Mouse (Mus musculus) thymus, postnatal 36 days (tissue): ENCODE data around the gene Epha6.

Source experiments
- DNase-seq, 2 experiments: peaks; one replicate each; pipeline ENCODE4 v3.0.0; 2022; ENCODE audit warnings: mixed read lengths in 2 of 2

Gene Epha6

DNA sequence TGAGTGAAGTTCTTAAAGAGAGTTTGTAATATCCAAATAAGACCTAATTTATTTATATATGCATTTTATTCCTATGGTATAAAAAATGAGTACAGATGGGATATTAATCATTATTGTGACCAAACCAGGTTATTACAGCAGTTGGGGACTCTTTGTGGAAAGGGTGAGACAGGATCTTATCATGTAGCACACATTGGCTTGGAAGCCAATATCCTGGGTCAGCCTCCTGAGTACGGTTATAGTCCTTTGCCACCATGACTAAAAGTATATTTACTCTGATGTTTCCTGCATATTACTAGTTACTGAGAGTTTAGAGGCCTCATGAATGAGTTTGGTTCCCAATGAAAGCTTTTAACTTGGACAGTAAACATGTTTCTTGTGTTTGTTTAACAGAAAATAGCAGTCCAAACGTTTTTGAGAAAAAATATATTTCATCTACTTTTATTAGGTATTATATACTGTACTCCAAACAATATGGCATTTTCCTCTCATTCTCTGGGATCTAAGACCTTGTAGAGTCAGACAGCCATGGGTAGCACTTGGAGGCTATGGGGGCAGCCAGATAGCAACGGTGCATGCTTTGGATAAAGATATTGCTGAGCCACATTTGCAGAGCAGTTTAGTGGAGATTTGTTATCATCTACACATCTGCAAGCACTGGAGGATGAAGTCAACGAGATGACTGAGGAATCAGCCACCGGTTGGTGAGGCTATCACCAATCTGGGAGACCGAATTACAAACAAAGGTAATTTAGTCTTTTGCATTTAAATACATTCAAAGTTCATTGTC, 340.4 kb downstream of the Epha6 start:
- no peak for DNase-seq

- DNase-seq, result no peak
Measured at GRCm38 (mm10) chr16:60258151-60258635, 347.1 kb downstream of the Epha6 start.

DNA sequence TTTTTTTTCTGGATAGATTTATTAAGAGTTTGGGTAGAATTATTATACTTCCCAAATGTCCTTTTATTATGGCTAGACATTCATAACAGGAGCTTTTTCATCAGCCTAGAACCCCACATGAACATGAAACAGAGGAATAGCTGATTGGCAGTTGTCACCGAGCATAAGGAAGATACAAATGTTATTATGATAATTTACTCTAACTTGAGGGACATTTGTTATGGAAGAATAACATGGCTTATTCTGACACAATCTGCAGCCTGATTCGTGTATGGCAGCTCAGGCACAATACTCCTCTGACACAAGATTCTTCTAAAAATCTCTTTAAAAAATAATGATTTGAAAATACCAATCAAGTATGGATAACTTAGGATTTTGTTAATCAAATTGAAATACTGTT, 347.7 kb downstream of the Epha6 start:
- DNase-seq, result no peak

- no peak for DNase-seq
Measured at GRCm38 (mm10) chr16:60257044-60257443, 348.3 kb downstream of the Epha6 start.

GRCm38 (mm10) chr16:60239356-60240190, 365.8 kb downstream of the Epha6 start:
- no peak for DNase-seq

DNA sequence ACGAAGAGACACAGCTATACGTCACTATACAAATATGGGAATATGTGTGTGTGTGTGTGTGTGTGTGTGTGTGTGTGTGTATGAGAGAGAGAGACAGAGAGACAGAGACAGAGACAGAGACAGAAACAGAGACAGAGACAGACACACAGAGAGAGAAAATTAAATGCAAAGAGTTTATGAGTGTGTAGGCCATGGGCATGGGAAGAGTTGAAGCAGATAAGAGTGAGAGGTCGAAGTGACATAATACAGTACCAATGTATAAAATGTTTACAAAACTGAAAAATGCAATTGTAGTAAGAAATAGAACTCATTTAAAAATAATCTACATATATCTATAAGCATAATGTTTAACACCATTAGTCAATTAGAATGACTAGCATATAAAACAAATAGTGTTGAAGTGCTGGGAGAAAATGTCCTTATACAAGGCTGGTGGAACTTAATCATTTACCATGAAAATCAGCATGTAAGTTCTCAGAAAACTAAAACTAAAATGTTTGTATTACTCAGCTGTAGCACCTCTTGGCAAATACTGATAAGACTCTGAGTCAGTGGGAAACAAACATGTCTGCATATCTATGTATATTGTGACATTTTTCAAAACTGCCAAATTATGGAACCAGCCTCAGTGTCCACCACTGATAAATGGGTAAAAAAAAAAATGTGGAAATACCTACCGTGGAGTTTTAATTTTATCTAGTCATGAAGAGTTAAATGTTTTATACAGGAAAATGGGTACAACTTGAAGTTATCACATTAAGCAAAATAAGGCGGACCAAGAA, 371.2 kb downstream of the Epha6 start:
- DNase-seq, result no peak

DNA sequence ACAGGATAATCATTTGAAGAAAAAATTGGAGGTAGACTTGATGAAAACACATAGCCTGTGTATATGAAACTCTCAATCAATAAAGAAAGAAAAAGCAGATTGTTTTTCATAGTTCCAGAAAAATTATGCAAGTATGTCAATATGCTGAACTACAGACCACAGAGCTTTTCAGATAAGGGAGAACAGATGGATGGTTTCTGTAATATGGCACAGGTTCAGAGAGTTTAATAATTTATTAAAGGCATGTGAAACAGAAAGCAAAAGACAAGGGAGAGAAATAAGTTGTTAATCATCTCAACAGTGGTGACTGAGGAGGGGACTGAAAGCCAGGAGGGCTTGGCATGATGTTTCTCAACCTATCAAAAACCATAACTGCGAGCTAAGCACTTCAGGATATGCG, 372.3 kb downstream of the Epha6 start:
- DNase-seq, result no peak

DNA sequence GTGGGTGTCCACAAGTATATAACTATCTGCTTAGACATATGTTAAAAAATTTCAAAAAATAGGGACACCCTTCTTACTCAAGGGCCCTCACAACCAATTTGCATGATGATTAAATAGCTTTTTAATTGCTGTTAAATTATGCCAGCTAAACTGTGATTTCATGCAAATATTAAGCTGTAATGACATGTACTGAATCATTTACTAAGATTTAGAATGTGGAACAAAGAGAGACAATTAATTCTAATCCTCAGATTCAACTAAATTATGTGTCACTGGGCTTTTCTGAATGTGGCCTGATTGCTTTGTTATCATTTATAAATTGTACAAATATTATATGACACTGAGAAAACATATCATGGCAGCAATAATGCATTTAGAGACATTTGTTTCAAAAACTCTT, 396.2 kb downstream of the Epha6 start:
- DNase-seq, result no peak

DNA sequence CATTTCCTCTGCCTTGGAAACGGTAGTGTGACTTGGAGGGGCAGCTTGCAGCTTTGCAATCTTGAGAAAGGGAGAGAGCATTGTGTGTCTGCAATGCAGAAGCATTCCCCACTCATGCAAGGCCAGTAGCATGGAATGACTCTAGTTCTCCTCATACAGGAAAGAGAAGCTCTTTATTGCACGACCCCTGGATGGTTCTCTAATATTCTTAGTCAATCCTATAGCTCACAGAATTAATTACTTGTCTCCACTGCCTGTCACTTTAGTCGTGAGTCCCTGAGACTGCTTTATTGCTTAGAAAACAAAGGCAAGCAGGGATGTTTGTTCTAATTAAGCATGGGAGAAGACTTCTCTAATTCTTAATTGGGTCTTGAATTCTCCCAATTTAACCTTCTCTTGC, 429.8 kb downstream of the Epha6 start:
- no peak for DNase-seq

GRCm38 (mm10) chr16:60152439-60152838, 452.9 kb downstream of the Epha6 start:
- DNase-seq, result no peak

GRCm38 (mm10) chr16:60144370-60144769, 461.0 kb downstream of the Epha6 start:
- DNase-seq, result no peak

DNA sequence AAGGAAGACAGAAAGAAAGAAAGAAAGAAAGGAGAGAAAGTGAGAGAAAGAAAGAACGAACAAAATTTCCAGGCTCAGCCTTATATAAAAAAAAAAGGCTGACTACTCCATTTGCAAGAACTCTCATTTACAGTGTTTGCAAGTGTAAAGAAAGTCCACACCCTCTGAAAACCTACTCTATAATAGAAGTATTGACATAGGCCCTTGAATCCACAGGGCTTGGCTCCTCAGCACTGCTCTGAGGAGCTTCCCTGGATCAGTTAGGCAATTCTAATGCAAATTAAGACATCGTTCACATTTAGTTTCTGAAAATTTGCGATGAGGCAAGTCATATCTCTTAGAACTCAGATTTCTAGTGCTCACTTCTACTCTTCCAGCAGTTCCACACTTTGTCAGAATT, 483.9 kb downstream of the Epha6 start:
- DNase-seq, result no peak

DNA sequence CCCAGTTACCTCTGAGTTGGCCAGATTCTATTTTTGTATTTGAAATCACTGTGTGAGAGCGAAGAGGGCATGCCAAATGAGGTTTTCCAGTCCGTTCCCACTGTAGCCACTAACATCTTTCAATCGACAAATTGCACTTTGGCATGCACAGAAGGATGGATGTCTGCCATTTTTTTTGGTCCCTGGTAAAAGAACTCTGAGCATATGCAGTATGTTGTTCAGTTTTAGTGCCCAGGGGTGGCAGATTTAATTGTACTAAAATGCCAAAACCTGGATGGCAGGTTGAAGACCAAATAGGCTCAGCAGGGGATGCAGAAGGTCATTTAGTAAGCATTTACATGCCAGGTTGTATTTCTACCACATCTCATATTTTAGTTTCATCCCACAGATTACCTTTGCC, 503.1 kb downstream of the Epha6 start:
- no peak for DNase-seq

- no peak for DNase-seq
Measured at GRCm38 (mm10) chr16:60095333-60095732, 510.0 kb downstream of the Epha6 start.

DNA sequence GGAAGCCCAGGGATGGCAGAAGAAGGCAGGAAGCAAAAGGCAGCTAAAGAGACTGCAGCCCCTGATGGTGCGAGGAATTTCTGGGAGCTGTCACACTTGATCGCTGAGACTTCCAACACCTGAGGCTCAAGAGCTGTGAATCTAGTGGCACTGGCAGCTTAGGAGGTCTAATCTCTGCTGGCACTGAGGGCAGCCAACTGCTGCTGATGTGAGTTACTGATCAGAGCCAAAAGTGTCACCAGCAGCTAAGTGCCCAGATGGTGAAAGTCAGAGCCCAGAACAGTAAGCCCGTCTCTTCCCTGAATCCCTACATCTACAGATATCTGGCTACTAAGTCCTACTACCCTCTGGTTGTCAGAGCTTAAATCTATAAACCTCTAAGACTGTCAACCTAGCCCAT, 518.4 kb downstream of the Epha6 start:
- DNase-seq, result no peak

GRCm38 (mm10) chr16:60070457-60071112, 534.7 kb downstream of the Epha6 start:
- DNase-seq, result no peak

DNA sequence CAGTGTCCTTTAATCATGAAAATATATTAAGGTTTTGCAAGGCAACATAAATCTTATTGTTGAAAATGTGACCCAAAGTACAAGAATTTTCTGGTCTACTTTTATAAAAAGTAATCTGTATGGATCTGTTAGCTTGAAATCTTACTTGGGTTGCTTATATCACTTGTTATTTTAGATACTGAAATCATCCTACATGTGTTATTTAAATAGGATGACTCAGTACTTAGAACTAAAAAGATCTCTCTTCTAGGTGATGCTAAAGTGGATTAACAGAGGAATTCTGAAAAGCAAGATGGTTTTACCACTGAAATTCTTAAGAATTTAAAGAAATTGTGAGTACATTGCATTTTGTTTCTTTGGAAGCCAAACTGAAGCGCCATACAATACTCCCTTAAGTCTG, 561.5 kb downstream of the Epha6 start:
- no peak for DNase-seq

DNA sequence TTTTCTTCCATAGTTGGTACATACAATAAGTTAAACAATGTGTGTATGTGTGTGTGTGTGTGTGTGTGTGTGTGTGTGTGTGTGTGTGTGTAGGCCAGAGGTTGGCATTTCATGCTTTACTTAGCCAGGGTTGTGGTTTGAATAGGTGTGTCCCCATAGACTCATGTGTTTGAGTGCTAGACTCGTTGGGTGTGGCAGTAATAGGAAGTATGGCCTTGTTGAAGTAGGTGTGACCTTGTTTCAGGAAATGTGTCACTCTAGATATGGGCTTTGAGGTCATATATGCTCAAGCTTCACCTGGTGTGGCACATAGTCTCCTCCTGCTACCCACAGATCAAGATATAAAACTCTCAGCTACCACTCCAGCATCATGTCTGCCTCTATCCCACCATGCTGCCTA, 577.0 kb downstream of the Epha6 start:
- DNase-seq, result no peak

GRCm38 (mm10) chr16:60006857-60007568, 598.3 kb downstream of the Epha6 start:
- no peak for DNase-seq

DNA sequence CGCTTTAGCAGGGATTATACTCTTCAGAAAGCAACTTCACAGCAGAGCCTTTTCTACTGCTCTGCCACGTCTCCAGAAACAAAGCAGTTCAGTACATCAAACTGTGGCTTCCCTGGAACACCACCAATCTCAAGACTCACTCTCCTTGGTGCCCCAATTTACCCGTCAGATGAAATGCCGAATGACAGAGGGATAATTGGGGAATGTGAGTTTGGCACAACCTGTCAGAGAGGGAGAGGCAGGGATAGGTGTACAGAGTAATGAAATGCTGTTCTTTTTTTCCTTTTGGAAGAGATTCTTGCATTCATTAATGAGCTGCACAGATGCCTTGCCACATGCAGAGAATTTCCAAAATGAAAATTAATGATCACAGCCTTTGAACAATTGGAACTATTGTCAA, 635.5 kb downstream of the Epha6 start:
- DNase-seq, result no peak

DNA sequence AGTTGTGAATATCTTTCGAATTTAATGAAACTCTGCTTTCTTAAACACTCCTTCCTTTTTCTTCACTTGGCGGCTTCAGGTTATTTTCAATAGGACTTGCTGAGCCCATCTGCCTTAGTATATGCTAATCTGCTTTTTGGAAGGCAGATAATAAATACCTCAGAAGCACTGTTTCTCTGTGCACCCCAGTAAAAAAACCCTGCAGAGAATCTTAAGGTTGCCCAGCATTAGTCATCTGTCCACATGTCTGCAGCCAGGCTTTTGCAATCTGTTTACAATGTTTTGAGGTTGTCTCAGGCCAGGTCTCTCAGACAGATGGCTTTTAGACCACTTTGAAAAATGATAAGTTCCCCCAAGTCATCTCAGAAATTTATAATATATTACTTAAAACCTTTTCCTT, 649.6 kb downstream of the Epha6 start:
- DNase-seq, result no peak

- DNase-seq, result no peak
Measured at GRCm38 (mm10) chr16:59923696-59924095, 681.6 kb downstream of the Epha6 start.
